Mouse (Mus musculus) heart, embryonic 15.5 days (tissue): Measurements from ENCODE around the gene Arntl2. TPM values are rescaled to one million over a fixed set of nuclear protein-coding genes. Genes with fewer than 3 reads are reported as not detected.

Experiments used
- ATAC-seq: fragments of 200-750 bp; cut with Nextera tagmentation; replicated peaks from 2 replicates; pipeline ENCODE4 v1.8.0; 2017; ENCODE audit warnings: low read depth, moderate TSS enrichment; ENCODE audit not compliant: insufficient number of reproducible peaks, insufficient read depth, low FRiP score
- H3K27ac ChIP-seq: fragments of 300-500 bp; sonication (generic); 2 replicates; pipeline ENCODE4 v1.5.1; 2015; ENCODE audit warnings: mild to moderate bottlenecking, inconsistent platforms
- H3K27me3 ChIP-seq: fragments of 300-500 bp; sonication (generic); 2 replicates; pipeline ENCODE4 v1.6.1; 2015; ENCODE audit warnings: inconsistent platforms
- H3K36me3 ChIP-seq: fragments of 300-500 bp; sonication (generic); 2 replicates; pipeline ENCODE4 v1.6.1; 2015; ENCODE audit warnings: mild to moderate bottlenecking, inconsistent platforms
- H3K4me1 ChIP-seq: fragments of 300-500 bp; sonication (generic); replicated peaks from 2 replicates; pipeline ENCODE4 v1.6.1; 2015; ENCODE audit warnings: inconsistent platforms
- H3K4me2 ChIP-seq: fragments of 300-500 bp; sonication (generic); 2 replicates; pipeline ENCODE4 v1.6.1; 2015; ENCODE audit warnings: inconsistent platforms, mild to moderate bottlenecking, moderate library complexity
- H3K4me3 ChIP-seq: fragments of 300-500 bp; sonication (generic); 2 replicates; pipeline ENCODE4 v1.5.1; 2015; ENCODE audit warnings: mild to moderate bottlenecking, inconsistent platforms
- H3K9ac ChIP-seq: fragments of 300-500 bp; sonication (generic); 2 replicates; pipeline ENCODE4 v1.6.1; 2015; ENCODE audit warnings: mild to moderate bottlenecking, inconsistent platforms
- H3K9me3 ChIP-seq: fragments of 300-500 bp; sonication (generic); replicated peaks from 2 replicates; pipeline ENCODE4 v1.6.1; 2016; ENCODE audit warnings: inconsistent platforms
- WGBS: fragments of 180-500 bp; shearing (Covaris S2); methylation state at CpG from one replicate; pipeline ENCODE4 v1.1.7; 2015; ENCODE audit warnings: mixed read lengths; 5-methylcytosine and 5-hydroxymethylcytosine counted together
- polyA plus RNA-seq: library from polyadenylated mRNA; unstranded; fragments of >200 nt; fragmentation: Nextera tagmentation; extraction: Ambion mirVana; gene quantifications from 2 replicates; pipeline ENCODE4 v1.2.1, GENCODE M21; 2015

Arntl2 gene
- polyA plus RNA-seq, 1 experiment from 2014 or later: 2.6 TPM

DNA sequence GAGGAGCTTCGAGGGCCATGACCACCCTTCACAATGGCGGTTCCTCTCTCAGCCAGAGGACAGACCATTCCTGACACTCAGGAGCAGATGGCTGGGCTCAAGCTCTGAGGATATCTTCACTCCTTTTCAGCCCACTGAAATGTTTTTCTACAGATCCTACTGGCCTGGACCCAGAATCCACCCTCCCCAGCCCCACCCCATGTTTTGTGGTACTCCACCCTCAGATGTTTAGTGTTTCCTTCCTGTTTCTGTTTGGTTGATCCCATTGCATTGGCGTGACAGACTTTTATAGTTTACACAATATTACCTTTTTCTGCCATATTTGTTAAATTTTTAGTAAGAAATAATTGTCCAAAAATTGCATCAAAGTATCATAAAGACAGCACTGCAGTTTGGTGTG, 38.5 kb downstream of the Arntl2 start:
- Histone ChIP-seq H3K4me2 (no peak overlapping the region), H3K9ac (no peak overlapping the region), H3K27ac (no peak overlapping the region), H3K4me3 (no peak overlapping the region), H3K9me3 (no peaks in the 10 kb centered on the region), H3K27me3 (no peaks in the 10 kb centered on the region), H3K36me3 (no peaks in the 10 kb centered on the region), H3K4me1 (peaks cover 19% of the 10 kb centered on the region)
- WGBS: 72% methylated on average over 3 of the region's 3 CpGs
- no peak for ATAC-seq

DNA sequence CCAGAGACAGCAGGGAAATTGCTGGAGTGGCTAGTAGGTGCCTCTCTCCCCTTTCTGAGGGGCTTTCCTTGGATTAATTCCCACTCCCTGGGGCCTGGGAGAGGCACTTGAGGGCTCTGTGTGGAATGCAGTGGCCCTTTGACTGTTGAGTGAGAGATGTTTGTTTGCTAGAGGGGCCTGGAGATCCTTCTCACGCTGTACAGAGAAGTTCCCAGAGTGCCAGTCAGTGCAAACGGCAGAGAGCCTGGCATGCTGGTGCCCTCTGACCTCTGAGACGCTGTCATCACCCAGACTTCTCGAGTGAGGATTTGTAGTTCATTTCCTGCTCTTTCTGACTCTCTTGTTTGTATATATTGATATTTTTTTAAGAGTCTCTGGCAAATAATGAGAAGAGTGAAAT, 39.9 kb downstream of the Arntl2 start:
- no peaks in the 10 kb centered on the region for H3K27me3 ChIP-seq
- no peak overlapping the region for H3K9ac ChIP-seq
- H3K4me3 ChIP-seq: no peak overlapping the region
- 10% methylated on average over 4 of the region's 4 CpGs for WGBS
- H3K4me2 ChIP-seq: no peak overlapping the region
- ATAC-seq: no peak
- H3K36me3 ChIP-seq: no peaks in the 10 kb centered on the region
- no peaks in the 10 kb centered on the region for H3K9me3 ChIP-seq
- H3K27ac ChIP-seq: peak overlapping the region; percentile 25
- H3K4me1 ChIP-seq: peaks cover 19% of the 10 kb centered on the region

DNA sequence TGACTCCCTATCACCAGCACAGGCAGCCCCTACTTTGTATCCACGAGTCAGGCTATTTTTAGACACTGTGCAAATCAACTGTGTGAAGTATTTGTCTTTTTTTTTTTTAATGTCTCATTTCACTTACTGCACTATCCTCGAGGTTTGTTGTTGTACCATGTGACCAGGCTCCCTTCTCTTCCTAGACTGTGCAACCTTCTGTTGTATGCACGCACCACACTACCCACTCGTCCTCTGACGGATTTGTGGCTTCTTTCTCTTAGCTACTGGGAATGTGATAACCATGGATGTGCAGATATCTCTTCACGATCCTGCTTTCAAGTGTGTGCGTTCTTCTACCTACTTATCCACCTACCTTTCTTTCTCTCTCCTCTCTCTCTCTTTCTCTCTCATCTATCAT, 41.5 kb downstream of the Arntl2 start:
- Histone ChIP-seq H3K9ac (no peak overlapping the region), H3K27me3 (no peaks in the 10 kb centered on the region), H3K36me3 (no peaks in the 10 kb centered on the region), H3K4me1 (peaks cover 19% of the 10 kb centered on the region), H3K9me3 (no peaks in the 10 kb centered on the region), H3K4me3 (no peak overlapping the region), H3K27ac (peak overlapping the region; percentile 4; the same call in 1 of the 2 replicates), H3K4me2 (no peak overlapping the region)
- WGBS: 41% methylated on average over 7 of the region's 7 CpGs
- no peak for ATAC-seq

DNA sequence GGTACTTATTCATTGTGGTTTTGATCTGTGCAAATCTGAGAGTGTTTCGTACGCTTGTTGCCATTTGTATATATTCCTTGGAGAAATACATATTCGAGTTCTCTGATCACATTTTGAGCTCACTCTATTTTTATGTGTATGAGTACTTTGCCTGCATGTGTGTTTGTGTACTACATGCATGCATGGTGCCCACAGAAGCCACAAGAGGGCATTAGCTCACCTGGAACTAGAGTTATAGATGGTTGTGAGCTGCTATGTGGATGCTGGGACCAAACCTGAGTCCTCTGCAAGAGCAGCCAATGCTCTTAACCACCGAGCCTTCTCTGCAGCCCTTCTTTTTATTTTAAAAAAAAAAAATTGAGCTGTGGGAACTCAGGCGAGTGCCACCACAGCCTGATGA, 42.5 kb downstream of the Arntl2 start:
- H3K4me1 ChIP-seq: peaks cover 19% of the 10 kb centered on the region
- WGBS: 93% methylated on average over 5 of the region's 5 CpGs
- no peak overlapping the region for H3K27ac ChIP-seq
- H3K9me3 ChIP-seq: no peaks in the 10 kb centered on the region
- no peak overlapping the region for H3K4me3 ChIP-seq
- ATAC-seq: no peak
- no peak overlapping the region for H3K4me2 ChIP-seq
- H3K36me3 ChIP-seq: no peaks in the 10 kb centered on the region
- no peak overlapping the region for H3K9ac ChIP-seq
- no peaks in the 10 kb centered on the region for H3K27me3 ChIP-seq

DNA sequence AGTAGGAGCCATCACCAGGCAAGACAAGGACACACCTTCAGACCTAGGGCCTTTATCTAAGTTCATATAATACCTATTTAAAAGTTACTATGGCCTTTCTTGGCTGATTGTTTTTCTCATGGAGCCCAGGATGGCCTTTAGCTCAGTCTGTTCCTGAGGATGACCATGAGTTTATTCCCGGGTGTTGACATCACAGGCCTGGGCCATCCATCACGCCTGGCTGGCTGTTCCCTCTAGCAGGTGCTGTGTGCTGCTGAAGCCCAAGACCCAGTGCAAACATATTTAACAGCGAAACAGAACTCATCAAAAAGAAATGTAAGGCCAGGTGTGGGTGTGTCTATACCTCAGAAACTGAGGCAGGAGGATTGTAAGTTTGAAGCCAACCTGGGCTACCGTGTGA, 43.0 kb downstream of the Arntl2 start:
- H3K27ac ChIP-seq: no peak overlapping the region
- H3K27me3 ChIP-seq: no peaks in the 10 kb centered on the region
- H3K4me2 ChIP-seq: no peak overlapping the region
- 75% methylated on average over 4 of the region's 4 CpGs for WGBS
- H3K36me3 ChIP-seq: no peaks in the 10 kb centered on the region
- H3K4me1 ChIP-seq: peaks cover 16% of the 10 kb centered on the region
- H3K9me3 ChIP-seq: no peaks in the 10 kb centered on the region
- no peak overlapping the region for H3K9ac ChIP-seq
- no peak overlapping the region for H3K4me3 ChIP-seq
- no peak for ATAC-seq

DNA sequence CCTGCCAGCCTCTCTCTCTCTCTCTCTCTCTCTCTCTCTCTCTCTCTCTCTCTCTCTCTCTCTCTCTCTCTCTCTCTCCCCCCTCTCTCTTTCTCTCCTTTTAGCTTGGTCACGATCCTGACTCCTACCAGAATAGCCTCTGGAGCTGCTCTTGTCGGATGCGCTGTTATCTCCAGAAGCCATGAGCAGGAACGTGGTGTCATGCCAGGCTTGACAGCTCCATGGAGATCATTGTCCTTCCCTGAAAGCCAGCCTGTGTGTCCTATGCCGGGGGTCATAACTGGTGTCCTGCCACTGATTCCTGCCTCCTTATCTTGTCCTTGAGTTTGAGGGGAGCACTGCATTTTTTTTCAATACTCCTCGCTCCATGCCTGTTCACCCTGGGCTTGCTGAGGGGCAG, 49.0 kb downstream of the Arntl2 start:
- Histone ChIP-seq H3K4me2 (no peak overlapping the region), H3K36me3 (no peaks in the 10 kb centered on the region), H3K9ac (no peak overlapping the region), H3K4me1 (peaks cover 18% of the 10 kb centered on the region), H3K27me3 (no peaks in the 10 kb centered on the region), H3K27ac (peak overlapping the region; percentile 38), H3K4me3 (no peak overlapping the region), H3K9me3 (no peaks in the 10 kb centered on the region)
- ATAC-seq: peak; percentile 50; the same call in 1 of the 2 replicates
- WGBS: 46% methylated on average over 6 of the region's 6 CpGs

DNA sequence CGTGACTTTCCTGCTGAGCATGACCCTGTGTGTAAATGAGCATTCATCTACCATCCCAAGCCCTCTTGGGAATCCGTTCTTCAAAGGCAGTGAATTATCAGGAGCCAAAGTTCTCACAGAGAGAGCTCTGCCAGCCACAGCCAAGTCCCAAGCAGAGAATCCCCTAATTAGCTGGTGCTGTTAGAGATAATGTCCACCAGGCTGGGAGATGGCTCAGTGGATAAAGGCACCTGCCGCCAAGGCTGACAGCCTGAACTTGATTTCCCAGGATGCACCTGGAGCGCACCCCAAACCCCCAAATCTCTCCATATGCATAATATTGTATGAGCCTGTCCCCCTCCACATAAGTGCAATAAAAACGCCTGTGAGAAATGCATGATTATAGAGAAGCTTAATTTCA, 49.5 kb downstream of the Arntl2 start:
- H3K27ac ChIP-seq: peak overlapping the region; percentile 38
- H3K4me2 ChIP-seq: no peak overlapping the region
- H3K9ac ChIP-seq: no peak overlapping the region
- no peaks in the 10 kb centered on the region for H3K27me3 ChIP-seq
- no peak overlapping the region for H3K4me3 ChIP-seq
- no peak for ATAC-seq
- peaks cover 18% of the 10 kb centered on the region for H3K4me1 ChIP-seq
- 68% methylated on average over 5 of the region's 5 CpGs for WGBS
- no peaks in the 10 kb centered on the region for H3K9me3 ChIP-seq
- H3K36me3 ChIP-seq: no peaks in the 10 kb centered on the region

DNA sequence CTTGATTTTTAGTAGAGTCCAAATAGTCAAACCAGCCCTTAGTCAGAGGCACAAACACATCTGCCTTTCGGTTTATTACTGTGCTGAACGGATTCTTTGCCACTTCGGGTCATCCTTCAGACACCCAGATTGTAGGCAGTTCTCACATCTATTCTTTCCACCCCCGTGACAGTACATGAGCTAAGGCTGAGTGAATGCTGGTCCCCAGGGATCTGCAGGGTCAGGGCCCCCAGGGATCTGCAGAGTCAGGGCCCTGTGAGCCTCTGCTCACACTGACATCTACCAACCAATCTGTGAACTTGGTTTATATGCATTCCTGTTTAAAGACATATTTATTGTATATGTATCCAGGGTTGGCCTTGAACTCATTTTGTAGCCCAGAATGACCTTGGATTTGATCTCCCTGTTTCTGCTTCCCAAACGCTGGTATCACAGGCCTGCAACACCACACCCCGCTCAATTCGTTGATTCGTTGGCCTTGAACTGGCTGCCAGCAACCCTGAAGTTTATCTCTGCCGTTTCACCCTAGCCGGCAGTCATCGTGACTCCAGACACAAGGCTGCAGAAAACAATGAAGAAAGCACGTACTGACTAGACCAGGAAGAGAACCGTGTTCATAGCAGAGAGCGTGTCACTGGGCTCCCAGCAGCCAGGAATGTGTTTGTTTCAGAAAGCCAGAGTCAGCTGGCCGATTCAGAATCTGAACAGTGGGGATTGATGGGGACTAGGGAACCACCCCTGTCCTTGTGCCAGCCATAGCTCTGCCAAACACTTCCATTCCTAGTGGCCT, 50.3 kb downstream of the Arntl2 start:
- ATAC-seq: peak; percentile 56; the same call in 1 of the 2 replicates
- no peak overlapping the region for H3K9ac ChIP-seq
- H3K4me1 ChIP-seq: peaks cover 18% of the 10 kb centered on the region
- no peak overlapping the region for H3K4me3 ChIP-seq
- H3K9me3 ChIP-seq: no peaks in the 10 kb centered on the region
- H3K27ac ChIP-seq: peak overlapping the region; percentile 58
- H3K36me3 ChIP-seq: no peaks in the 10 kb centered on the region
- no peaks in the 10 kb centered on the region for H3K27me3 ChIP-seq
- 44% methylated on average over 15 of the region's 15 CpGs for WGBS
- no peak overlapping the region for H3K4me2 ChIP-seq

DNA sequence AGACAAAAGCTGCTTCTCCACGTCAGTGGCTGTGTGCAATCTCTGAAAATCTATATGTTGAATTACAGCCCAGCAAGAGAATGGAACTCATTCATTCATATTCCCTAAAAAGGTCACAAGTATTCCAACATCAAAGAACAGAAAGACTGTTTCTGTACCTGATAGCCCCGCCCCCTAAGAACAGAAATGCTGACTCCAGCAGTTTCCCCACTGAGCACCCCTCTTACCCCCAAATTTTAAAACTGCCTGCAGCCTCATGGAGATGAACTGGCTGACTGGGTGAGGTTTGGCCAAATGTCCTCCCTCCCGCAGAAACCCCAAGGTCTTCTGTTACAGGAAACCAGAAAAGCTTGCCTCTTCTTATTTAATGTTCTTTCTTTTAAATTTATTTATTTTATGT, 51.5 kb downstream of the Arntl2 start:
- Histone ChIP-seq H3K9ac (no peak overlapping the region), H3K27ac (no peak overlapping the region), H3K4me3 (no peak overlapping the region), H3K27me3 (no peaks in the 10 kb centered on the region), H3K4me2 (no peak overlapping the region), H3K4me1 (peaks cover 18% of the 10 kb centered on the region), H3K36me3 (no peaks in the 10 kb centered on the region), H3K9me3 (no peaks in the 10 kb centered on the region)
- 86% methylated on average over 3 of the region's 3 CpGs for WGBS
- no peak for ATAC-seq

DNA sequence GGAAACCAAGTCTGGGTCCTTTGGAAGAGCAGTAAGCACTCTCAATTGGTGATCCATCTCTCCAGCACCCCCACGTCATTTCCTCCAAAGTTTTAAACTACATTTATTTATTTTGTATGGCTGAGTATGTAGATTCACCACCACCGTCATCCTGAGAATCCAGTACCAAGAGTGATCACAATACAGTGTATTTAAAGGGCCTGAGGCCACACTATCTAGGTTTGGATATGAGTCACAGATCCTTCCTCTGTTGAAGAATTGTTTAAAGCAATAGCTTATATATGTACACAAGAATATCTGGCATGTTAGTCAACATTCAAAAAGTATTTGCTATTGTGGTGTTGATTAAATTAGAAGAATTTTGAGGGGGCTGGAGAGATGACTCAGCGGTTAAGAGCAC, 52.4 kb downstream of the Arntl2 start:
- no peaks in the 10 kb centered on the region for H3K36me3 ChIP-seq
- no peak overlapping the region for H3K27ac ChIP-seq
- H3K4me3 ChIP-seq: no peak overlapping the region
- no peak overlapping the region for H3K9ac ChIP-seq
- peaks cover 23% of the 10 kb centered on the region for H3K4me1 ChIP-seq
- H3K27me3 ChIP-seq: no peaks in the 10 kb centered on the region
- no peak overlapping the region for H3K4me2 ChIP-seq
- ATAC-seq: no peak
- 77% methylated on average over 3 of the region's 3 CpGs for whole genome bisulfite sequencing
- no peaks in the 10 kb centered on the region for H3K9me3 ChIP-seq

DNA sequence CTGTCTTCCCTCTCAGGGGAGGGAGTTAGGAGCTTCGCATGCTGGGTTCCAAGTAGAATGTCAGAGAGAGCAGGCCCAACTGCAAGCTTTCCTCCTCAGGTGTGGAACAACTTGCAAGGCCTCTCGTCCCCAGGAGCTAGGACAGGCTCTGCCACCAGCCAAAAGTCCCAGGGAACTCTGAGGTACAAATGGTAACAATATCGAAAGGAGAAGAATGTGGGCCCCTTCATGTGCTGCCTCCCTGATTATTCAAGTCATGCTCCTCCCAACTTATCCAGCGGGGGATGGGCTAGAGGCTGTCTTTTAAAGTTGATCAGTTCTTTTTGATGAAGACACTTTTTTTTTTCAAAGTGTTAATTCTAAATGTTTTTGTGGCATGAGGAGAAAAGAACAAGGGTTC, 54.2 kb downstream of the Arntl2 start, which contains the start of gene Smco2:
TSS of gene Smco2 (plus strand) at position 55 of the 400 bp plus-strand sequence.
- Histone ChIP-seq H3K9me3 (no peaks in the 10 kb centered on the region), H3K27me3 (no peaks in the 10 kb centered on the region), H3K4me2 (no peak within 1 kb of the TSS), H3K4me1 (peaks cover 20% of the 10 kb centered on the region), H3K4me3 (no peak within 1 kb of the TSS), H3K9ac (no peak within 1 kb of the TSS), H3K36me3 (no peaks in the 10 kb centered on the region), H3K27ac (no peak within 1 kb of the TSS)
- WGBS: 73% methylated on average over 4 of the region's 4 CpGs
- ATAC-seq: no peak

DNA sequence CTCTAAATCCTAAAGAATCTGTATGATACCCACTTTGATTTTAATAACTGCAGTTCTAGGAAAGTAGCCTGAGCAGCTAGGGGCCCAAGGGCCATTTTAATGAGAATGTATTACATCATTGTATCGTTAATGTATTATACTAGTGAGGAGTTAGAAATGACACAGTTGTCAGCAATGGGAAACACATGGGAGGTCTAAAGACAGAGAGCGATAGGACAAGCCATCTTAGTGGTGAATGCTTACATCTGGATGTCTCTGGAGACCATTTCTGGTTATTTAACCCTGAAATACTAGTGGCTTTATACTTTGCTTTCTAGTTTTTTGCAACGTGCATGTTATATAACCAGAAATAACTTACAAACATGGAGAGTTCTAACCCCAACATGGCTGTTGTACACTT, 56.1 kb downstream of the Arntl2 start:
- no peaks in the 10 kb centered on the region for H3K9me3 ChIP-seq
- no peak for ATAC-seq
- H3K27ac ChIP-seq: no peak overlapping the region
- no peak overlapping the region for H3K9ac ChIP-seq
- peaks cover 10% of the 10 kb centered on the region for H3K4me1 ChIP-seq
- WGBS: 74% methylated on average over 3 of the region's 3 CpGs
- no peaks in the 10 kb centered on the region for H3K36me3 ChIP-seq
- H3K4me2 ChIP-seq: no peak overlapping the region
- H3K4me3 ChIP-seq: no peak overlapping the region
- no peaks in the 10 kb centered on the region for H3K27me3 ChIP-seq
